Mouse (Mus musculus) A20 (cell line): ENCODE results near the gene Gm20388.
A peak's percentile ranks its signal among the peaks of the same experiment; 100 is the strongest.

ENCODE experiments used
- DNase-seq: peaks from one replicate; pipeline ENCODE4 v3.0.0-alpha.2; 2011; ENCODE audit warnings: low read depth, low spot score

Gene Gm20388

DNA sequence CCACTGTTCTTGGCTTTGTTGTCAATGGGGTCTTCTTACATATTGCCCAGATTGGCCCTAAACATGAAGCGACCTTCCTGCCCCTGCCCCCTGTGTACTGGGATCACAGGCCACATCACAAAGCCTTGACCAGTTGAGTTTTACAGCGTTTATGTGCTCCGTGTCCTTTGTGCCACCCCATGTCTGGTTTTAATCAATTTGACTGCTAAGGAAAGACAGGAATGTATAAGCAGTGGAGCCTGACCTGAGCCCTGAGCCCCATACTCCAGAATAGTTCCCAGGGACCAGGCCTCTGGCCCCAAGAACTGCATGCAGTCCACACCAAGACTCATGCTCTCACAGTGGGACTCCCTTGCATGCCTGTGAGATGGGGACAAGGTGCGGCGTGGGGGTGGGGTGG is 2964.5 kb downstream of the Gm20388 start:
- DNase-seq, result no peak

DNA sequence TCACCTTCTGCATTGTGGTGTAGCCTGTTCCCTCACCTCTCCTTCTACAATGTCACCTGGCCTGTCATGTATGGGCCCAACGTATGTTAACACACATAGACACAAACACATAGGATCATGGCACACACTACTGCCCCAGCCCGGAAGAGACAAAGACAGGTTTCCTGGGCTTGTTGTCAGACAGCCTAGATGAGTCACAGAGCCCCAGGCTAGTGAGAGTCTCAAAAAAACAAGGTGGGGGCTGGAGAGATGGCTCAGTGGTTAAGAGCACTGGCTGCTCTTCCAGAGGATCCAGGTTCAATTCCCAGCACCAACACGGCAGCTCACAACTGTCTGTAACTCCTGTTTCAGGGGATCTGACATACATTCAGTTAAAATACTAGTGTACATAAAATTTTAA is 2967.6 kb downstream of the Gm20388 start:
- no peak for DNase-seq

DNA sequence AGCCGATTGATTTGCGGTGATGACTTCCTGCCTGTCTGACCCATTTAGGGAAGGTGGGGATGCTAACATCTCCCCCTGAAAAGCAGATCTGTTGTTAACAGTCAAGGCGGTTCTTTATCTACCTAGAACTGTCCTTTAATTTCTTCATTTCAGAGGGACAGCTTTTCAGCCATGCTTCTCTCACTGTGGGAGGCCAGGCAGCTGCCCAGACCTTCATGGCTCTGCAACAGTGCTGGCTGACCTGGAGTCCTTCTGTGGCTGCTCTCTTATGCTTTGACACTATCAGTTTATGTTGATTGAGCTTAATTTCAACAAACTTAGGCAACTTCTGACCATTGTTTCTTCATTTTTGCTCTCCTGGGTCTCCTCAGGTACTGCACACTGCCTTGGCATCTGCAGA is 2969.7 kb downstream of the Gm20388 start:
- no peak for DNase-seq

DNA sequence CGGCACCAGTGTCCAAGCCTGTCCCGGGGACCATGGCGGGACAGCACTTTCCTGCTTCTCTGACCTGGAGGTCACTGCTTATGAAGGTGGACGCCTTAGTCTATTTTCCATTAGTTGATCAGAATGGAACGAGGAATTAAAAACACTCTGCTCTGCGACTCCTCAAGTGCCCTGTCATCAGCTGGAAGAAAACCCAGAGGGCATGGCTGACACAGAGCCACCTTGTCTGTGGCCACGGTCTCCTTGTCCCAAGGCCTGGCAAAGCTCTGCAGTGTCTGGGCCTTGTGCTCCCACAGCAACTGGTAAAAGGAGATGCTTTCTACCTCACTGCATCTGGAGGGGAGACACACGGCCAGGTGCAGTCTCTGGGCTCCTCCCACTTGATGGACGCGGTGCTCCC is 2973.0 kb downstream of the Gm20388 start:
- DNase-seq, result no peak

DNA sequence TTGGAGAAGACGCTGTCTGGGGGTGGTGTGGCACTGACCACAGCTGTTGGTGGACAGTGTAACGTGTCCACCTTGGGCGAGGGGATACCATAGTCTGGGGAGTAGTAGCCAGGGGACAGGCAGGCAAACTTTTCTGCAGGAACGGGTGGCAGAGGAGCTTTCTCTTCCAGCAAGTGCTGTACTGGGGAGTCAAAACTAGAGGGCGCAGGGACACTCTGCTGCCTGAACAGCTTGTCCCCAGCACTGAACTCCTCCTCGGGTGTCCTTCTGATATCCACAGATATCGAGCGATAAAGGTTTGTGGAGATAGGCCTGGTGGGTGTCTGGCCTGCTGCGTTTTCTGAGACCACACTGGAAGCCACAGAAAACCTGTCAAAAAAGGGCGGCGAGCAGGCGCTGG is 2980.8 kb downstream of the Gm20388 start:
- no peak for DNase-seq

DNA sequence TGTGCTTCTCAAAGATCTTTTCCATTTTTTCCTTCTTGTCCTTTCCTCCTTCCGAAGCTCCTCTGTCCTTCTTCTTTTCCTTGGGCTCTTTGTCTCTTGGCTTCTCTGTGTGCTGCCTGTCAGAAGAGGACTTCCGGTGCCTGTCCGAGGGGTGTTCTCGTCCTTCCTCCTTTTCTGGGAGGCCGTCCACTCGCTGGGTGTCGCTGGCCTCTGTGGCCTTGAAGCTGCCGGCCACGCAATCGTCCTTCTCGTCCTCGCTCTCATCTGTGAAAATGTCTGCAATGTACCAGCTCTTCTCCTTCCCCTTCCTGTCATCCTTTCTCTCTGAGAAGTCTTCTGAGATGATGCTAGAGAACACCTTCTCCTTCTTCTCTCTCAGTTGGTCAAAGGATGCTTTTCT is 2982.8 kb downstream of the Gm20388 start:
- no peak for DNase-seq

DNA sequence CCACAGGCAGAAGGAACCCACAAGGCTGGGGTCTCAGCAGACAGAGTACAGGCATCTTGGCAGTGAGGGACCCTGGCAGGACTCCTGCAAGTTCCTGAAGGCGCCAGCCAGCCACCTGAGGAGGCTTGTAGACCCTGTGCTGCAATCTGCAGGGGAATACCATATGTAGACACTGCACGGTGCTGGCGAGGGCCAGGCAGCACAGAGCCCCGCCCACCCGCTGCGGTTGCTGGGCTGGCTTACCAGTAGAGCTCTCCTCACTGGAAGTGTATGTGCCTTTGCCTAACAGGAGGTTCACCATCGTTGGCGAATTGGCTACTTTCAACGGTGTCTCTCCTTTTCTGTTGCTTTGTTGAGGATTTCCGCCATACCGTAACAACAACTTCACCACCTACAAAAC is 2985.7 kb downstream of the Gm20388 start:
- DNase-seq, result no peak

DNA sequence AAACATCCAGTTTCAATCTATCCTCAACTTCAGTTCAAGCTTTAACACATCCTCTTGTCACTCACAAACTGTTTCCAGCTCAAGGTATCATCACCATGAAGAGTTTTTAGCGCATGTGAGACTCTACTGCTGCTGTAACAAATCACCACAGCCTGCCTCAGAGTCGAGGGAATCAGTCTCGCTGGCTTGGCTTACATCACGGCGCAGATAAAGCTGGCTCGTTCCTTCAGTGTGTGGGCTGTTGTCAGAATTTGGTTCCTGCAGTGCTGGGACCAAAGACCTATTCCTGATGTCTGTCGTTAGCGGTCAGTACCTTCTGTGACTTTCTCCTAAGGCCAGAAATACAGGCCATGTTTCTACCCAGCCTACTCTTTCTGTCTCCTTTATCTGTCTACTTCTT is 2986.6 kb downstream of the Gm20388 start:
- no peak for DNase-seq

DNA sequence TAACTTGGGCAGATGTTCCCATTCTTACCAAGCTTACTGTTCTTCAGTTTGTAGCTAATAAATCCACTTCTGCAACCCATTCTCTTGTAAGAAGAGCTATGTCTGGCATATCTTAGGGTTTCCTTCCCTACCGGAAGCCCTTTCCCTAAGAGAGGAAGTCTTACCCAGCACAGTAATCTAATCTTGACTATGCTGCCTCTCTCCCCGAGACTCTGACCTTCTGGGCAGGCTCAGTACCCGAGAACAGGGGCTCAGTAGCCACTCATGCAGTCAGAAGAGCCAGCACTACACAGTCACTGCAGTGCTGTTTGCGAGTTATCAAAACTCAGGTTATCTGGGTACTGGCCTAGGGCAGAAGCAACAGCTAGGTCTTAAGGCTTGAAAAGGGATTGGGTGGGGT is 2987.4 kb downstream of the Gm20388 start:
- no peak for DNase-seq

DNA sequence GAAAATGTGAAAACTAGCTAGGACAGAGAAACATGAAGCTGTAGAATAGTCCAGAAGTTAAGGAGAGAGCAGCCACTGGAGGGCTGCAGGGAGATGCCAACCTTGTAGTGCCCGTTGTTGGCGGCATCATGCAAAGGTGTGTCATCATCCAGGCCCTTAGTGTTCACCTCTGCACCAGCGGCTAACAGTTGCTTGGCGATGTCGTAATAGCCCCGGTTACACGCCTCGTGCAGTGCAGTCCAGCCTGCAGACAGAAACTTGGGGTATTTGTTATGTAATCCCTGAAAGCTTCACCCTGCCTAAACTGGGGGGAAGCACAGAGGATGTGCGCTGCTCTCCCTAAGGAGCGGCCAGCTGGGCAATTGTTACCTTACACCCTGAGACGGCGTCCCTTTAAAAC is 2987.8 kb downstream of the Gm20388 start:
- no peak for DNase-seq

DNA sequence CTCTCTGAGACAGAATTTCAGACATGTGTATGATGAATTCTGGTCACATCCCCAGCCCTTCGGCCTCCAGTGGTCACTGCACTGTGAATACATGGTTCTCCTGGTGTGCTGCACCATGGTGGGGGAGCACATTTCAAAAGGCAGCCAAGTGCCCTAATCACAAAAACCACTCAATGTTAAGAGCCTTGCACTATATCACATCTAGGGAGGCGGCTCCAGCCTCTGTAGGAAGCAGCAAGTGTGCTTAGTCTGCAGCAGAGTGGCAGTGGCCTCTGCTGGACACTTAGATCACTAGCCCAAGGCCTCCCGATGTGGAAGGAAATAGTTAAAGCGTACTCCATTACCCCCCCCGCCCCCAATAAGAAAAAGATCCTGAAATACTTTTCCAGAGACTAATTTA is 2988.4 kb downstream of the Gm20388 start:
- DNase-seq, result no peak

DNA sequence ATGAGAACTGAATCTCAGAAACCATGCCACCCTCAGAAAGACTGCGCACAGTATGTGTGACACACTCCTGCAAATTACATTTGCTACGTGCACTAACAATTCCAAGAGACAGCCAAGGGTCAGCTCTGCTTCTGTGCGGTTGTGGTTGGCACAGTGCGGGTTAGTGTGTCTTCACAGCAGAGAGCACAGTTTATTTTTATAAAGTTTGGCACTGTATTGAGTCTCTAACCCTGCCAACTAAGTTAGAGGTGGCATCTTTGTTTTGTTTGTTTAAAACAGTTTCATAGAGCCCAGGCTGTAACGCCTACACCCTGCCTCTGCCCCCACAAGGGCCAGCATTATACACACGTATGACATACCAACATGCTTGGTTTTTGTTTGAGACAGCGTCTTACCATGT is 2990.8 kb downstream of the Gm20388 start:
- no peak for DNase-seq

DNA sequence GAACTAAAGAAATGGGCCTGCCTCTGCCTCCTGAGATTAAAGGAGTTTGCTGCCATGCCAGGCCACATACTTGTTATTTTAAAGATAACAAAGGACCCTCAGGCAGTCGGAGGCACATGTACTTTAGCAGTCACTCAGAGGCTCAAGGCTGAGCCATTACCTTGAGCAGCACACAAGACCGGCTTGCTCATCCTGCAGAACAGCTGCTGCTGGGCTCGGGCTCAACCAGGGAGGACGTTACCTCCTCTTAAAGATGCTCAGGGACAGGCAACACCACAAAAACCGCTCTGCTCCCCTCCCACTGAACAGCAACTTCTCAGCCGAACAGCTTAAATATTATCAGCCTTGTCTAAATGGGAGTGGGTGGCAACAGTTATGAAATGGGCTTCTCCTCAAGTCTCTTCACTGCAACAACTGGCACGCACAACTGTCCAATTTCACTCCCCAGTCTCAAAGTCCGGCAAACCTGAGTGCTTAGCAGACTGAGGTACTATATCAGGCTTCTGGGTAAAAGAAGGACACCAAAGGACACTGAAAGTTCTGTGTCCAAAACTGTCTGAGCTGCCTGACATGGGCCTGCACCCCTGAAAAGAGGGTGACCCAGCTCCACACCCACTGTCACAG is 2991.4 kb downstream of the Gm20388 start:
- DNase-seq, result no peak

DNA sequence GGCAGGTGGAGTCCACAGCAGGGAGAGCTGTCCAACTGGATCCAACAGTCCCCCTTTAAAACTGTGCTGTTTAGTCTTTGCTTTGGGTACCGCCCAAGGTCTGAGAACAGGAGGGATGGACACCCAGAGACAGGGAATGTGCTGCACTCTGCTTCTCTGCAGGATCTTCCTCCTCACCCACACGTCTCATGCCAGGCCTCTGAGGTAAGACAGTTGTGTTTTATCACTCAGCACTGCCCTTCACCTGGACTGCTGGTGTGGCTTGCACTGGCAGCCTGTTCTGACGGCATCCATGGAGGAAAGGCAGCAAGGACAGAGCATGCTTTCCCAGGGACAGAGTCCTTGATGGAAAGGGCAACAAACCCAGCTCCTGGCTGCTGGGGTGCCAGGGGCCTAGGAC is 2991.9 kb downstream of the Gm20388 start:
- no peak for DNase-seq

DNA sequence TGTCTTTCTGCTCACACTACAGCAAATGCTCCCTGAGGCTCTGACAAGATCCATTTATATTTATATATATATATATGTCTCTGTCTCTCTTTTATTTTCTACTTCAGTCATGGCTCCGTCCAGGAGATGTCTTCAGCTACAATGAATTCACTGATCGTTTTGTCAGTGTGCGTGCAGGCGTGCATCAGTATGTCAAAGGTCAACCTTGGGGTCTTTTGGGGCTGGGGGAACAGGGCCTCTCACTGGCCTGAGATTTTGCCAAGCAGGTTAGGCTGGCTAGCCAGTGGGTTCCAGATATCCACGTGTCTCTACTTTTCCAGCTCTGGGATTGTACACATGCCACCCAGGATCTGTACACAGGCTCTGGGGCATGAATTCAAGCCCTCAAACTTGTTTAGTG is 2992.4 kb downstream of the Gm20388 start:
- no peak for DNase-seq

DNA sequence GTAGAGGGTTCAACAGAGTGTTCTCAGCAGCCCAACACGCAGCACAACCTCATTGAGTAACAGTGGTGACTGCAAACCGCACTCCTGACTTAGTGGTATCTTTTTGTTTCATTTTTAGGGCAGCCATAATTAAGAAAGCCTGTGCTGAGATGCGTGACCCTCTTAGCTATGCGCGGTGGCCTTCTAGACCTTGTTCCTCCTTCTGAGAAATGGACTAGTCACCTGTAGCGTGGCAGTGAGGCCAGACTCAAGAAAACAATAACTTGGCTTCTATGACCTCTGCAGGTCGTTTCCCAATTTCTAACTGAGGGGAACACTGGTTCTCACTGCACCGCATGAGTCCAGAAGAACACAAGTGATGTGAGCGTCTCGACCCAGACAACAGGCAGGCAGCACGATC is 2993.9 kb downstream of the Gm20388 start:
- DNase-seq, result peak; percentile 55

DNA sequence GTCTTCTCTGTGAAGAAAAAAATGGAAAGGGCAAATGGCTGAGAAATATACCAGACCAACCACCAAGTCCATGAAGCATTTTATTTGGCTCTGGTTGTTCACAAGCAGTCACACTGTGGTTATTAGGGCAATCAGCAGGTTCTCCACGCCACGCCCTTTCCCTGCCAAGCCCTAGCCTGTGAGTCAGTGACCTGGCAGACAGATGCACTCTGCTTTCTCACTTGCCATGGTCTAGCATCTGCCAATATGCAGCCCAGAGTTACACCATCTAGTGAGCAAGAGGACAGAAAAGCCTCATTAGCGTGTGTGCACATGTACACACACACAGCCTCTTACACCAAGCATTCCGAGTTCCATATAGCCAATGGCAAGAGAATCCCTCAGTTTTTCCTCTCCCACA is 2994.7 kb downstream of the Gm20388 start:
- DNase-seq, result no peak

DNA sequence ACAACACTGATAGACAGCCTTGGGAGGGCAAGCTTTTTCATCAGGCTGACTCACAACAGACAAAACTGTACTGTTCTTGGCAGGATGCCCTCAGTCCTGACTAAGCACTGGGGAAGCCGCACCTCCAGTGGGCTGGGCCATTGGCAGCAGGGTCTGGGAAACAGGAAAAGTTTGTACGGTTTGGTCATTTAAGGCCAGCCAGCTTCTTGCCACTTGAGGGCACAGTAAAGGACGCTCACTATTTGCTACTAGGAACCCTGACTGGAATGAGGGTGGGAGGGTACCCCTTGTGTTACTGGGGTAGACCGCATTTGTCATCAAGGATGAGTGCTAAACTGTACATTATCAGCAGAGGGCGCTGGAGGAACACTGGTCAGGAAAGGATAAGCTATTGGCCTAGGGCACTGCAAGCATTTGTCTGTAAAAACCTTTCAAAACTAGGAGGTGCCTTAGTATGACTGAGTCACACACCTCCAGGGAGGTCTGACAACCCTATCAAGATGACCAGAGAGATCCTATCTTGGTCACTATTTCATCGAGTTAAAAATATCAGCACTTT is 2995.9 kb downstream of the Gm20388 start:
- DNase-seq, result peak; percentile 75

DNA sequence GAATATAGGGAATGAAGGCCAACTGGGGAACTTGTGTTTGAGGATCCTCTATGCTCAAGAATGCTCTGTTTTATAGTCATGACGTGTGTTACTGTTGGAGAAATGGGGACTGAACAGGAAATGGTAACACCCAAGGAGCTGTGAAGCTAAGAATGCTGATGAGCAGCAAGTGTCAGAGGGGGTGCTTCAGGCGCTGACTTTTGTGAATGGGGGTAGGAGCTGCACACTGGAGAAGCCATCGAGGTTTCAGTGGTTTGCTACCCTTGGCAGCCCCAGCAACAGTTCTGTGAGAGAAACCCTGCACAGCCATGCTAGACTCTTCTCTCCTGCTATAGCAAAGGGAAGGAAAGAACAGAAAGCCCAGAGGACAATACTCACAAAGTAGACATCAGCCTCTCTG is 3001.5 kb downstream of the Gm20388 start:
- no peak for DNase-seq

DNA sequence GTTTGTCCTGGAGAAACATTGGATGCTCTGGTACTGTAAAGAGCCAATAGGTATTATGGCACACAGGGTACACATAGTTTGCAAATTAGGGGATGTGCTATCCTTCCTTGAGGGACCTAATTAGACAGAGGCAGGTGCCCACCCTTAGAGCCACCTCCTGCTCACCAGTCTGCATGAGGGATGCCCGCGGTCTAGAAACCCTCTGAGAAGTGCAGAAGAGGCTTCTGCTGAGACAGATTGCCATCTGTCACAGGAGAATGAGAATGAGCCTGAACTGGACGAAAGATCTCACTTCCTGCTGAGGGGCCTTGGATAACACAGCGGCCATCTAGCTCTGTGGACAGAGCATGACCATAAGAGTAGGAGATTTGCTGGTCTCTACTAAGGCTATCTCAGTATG is 3002.2 kb downstream of the Gm20388 start:
- DNase-seq, result no peak

DNA sequence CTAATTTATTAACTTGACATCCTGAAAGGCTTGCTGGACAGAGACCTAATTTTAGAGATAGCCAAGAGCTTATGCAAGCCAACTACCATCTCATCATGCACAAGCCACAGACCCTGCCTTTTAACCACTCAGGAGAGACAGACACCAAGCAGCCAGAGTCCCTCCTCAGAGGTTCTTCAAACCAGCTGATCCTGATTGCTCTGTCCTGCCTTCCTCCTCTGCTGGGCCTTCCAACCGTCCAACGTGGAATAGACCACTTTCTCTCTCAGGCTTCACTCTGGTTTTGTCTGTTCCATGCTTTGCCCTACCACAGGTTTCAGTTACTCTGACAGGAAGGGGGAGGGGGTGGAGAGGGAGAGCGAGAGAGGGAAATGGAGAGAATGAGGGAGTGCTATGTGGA is 3006.1 kb downstream of the Gm20388 start:
- DNase-seq, result no peak

DNA sequence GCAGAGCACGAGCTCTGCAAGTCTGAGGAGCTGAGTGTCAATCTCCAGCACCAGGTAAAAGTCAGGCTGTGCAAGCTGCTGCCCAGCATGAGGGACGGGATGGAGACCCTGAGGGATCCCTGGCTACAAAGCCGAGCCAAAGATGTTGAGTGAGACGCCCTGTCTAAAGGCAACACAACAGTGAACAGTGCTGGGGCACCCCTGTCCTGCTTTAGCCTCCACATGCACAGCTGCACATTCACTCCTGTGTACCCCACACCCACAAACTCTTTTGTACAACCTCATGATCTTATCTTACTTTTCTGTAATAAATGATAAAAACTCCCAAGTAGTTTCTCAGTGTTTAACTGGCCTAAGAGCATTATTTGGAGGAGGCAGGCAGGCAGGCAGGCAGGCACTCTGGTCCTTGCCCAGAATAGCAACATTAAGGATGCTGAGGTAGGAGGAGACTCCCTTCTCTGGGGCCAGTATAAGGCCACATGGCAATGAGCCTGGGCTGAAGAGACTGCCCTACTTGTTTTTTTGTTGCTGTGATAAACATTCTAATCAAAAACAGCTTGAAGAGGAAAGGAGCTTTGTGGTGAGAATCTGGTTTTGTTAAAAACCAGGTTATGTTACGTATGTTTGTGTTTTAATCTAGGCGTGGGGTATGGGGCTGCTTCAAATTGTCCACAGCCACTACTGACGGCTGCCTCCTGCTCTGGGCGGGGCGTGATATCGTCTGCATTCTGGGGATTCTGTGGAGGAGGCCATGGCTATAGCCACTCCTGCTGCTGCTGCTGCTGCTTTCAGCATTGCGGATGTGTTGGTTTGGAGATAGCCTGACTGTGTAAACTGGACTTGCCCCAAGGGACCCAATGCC is 3007.1 kb downstream of the Gm20388 start:
- no peak for DNase-seq

DNA sequence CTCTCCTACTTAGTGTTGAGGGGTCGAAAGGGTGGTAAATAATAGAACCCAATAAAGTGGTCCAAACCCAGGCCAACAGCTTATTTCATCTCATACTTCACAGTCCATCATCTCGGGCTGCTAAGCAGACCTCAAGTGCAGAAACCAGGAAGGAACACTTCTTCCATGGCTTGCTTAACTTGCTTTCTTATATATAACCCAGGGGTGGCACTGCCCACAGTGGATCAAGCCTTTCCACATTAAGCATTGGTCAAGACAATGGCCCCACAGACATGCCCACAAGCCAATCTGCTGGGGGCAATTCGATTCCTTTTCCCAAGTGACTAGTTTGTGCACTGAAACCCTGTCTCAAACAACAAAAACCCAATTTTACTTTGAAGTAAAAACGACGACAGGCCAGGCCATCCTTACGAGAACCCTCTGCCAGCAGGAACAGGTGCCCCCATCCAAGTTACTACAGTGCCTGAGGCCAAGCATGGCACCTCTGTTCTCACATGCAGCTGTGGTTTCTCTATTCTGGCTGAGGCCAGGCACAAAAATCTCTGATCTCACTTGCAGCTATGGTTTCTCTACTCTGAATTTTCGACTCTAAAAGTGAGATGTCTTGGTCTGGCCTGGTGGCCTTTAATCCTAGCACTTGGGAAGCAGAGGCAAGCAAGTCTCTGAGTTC is 3007.9 kb downstream of the Gm20388 start:
- DNase-seq, result no peak
